Mouse (Mus musculus): ENCODE data around the gene Srsf4. TPM values are rescaled to one million over a fixed set of nuclear protein-coding genes. Genes with fewer than 3 reads are reported as not detected.
A peak's percentile ranks its signal among the peaks of the same experiment; 100 is the strongest.

The Srsf4 gene
- total and polyA plus RNA-seq, 3 experiments: 14.5 to 105 (median 47.2) TPM

- Histone ChIP-seq H3K79me2 (replicated peaks; ENCODE audit: control insufficient read depth, extremely low read depth, insufficient read depth, poor library complexity, severe bottlenecking) (peaks cover 52% of the 10 kb centered on the region), H3K27me3 (replicated peaks) (no peaks in the 10 kb centered on the region), H3K4me1 (ENCODE audit: control insufficient read depth in 1 of 2, insufficient read depth in 2 of 2) (peaks cover 9 to 43% of the 10 kb centered on the region in 2 experiments), H3K4me2 (ENCODE audit: insufficient read depth, low read depth, poor library complexity, severe bottlenecking) (peak overlapping the region; percentile 93), H3K27ac (ENCODE audit: insufficient read depth, low read depth) (peak overlapping the region; percentile 86), H3K4me3 (replicated peaks in 1 of 3; ENCODE audit: low read depth in 2 of 3, low read length in 2 of 3, poor library complexity in 1 of 3) (peak overlapping the region; percentile 78 to 89 (median 84)), H3K9me3 (replicated peaks; ENCODE audit: low read length) (no peaks in the 10 kb centered on the region), H3K9ac (ENCODE audit: insufficient read depth, low read depth) (peak overlapping the region; percentile 99), H3K36me3 (replicated peaks in 1 of 2; ENCODE audit: control insufficient read depth in 1 of 2, insufficient read depth in 1 of 2, low read length in 1 of 2) (peaks cover 1 to 32% of the 10 kb centered on the region in 2 experiments)
- no peak for DNase-seq (ENCODE audit: extremely low read depth)
- in situ Hi-C loops (cut with MboI; ENCODE audit: low pct_ligation_motif_present, low pct_unique_long_range_greater_than_20kb, low sequenced_read_pairs): no loop called here
- TF ChIP-seq MAZ (IDR thresholded peaks at IDR 0.05; ENCODE audit: low read depth, low read length) (peak; percentile 55; the same call in 1 of the 2 replicates), MYC (IDR thresholded peaks at IDR 0.05; ENCODE audit: low read depth, low read length) (no peak)
- dilution Hi-C loops (cut with MboI; ENCODE audit: extremely low pct_ligation_motif_present, extremely low pct_unique_long_range_greater_than_20kb, low sequenced_read_pairs): no loop called here
These were observed 1.1 kb downstream of the Srsf4 start for GRCm38 (mm10) chr4:131874567-131874966.

GRCm38 (mm10) chr4:131875242-131875641 is 1.8 kb downstream of the Srsf4 start:
- no peak overlapping the region for H3K27ac ChIP-seq (ENCODE audit: insufficient read depth, low read depth)
- peaks cover 0 to 28% of the 10 kb centered on the region in 2 experiments for H3K36me3 ChIP-seq (replicated peaks in 1 of 2; ENCODE audit: control insufficient read depth in 1 of 2, insufficient read depth in 1 of 2, low read length in 1 of 2)
- no peaks in the 10 kb centered on the region for H3K9me3 ChIP-seq (replicated peaks; ENCODE audit: low read length)
- H3K9ac ChIP-seq (ENCODE audit: insufficient read depth, low read depth): peak overlapping the region; percentile 99
- H3K79me2 ChIP-seq (replicated peaks; ENCODE audit: control insufficient read depth, extremely low read depth, insufficient read depth, poor library complexity, severe bottlenecking): peaks cover 59% of the 10 kb centered on the region
- TF ChIP-seq PAX5 (IDR thresholded peaks at IDR 0.05; ENCODE audit: low read length) (no peak), ETS1 (conservative IDR thresholded peaks at IDR 0.05; ENCODE audit: low read depth, low read length) (no peak), MEF2A (IDR thresholded peaks at IDR 0.05; ENCODE audit: borderline replicate concordance, low read depth, low read length) (no peak), NRF1 (IDR thresholded peaks at IDR 0.05; ENCODE audit: low read depth, low read length) (no peak), IRF4 (IDR thresholded peaks at IDR 0.05; ENCODE audit: low read depth, low read length) (no peak), USF1 (IDR thresholded peaks at IDR 0.05; ENCODE audit: low read depth, low read length) (no peak), RAD21 (IDR thresholded peaks at IDR 0.05; ENCODE audit: low read depth, low read length) (no peak), JUN (IDR thresholded peaks at IDR 0.05; ENCODE audit: insufficient read depth, low read depth, low read length) (no peak)
- peak overlapping the region; percentile 93 for H3K4me2 ChIP-seq (ENCODE audit: insufficient read depth, low read depth, poor library complexity, severe bottlenecking)
- H3K4me1 ChIP-seq (ENCODE audit: control insufficient read depth in 1 of 2, insufficient read depth in 2 of 2): peaks cover 9 to 50% of the 10 kb centered on the region in 2 experiments
- no peaks in the 10 kb centered on the region for H3K27me3 ChIP-seq (replicated peaks)
- DNase-seq (ENCODE audit: extremely low read depth): peak; percentile 41
- in situ Hi-C loops (cut with MboI; ENCODE audit: low pct_ligation_motif_present, low pct_unique_long_range_greater_than_20kb, low sequenced_read_pairs) (no loop called here), dilution Hi-C loops (cut with MboI; ENCODE audit: extremely low pct_ligation_motif_present, extremely low pct_unique_long_range_greater_than_20kb, low sequenced_read_pairs) (no loop called here)
- H3K4me3 ChIP-seq (replicated peaks in 1 of 3; ENCODE audit: low read depth in 2 of 3, low read length in 2 of 3, poor library complexity in 1 of 3): peak overlapping the region; percentile 78 to 89 (median 84)

- peaks cover 9 to 57% of the 10 kb centered on the region in 2 experiments for H3K4me1 ChIP-seq (ENCODE audit: control insufficient read depth in 1 of 2, insufficient read depth in 2 of 2)
- H3K9me3 ChIP-seq (replicated peaks; ENCODE audit: low read length): no peaks in the 10 kb centered on the region
- H3K27ac ChIP-seq (ENCODE audit: insufficient read depth, low read depth): no peak overlapping the region
- no peaks in the 10 kb centered on the region for H3K27me3 ChIP-seq (replicated peaks)
- no peak for DNase-seq (ENCODE audit: extremely low read depth)
- H3K4me3 ChIP-seq (replicated peaks in 1 of 3; ENCODE audit: low read depth in 2 of 3, low read length in 2 of 3, poor library complexity in 1 of 3): no peak overlapping the region
- peaks cover 0 to 20% of the 10 kb centered on the region in 2 experiments for H3K36me3 ChIP-seq (replicated peaks in 1 of 2; ENCODE audit: control insufficient read depth in 1 of 2, insufficient read depth in 1 of 2, low read length in 1 of 2)
- dilution Hi-C loops (cut with MboI; ENCODE audit: extremely low pct_ligation_motif_present, extremely low pct_unique_long_range_greater_than_20kb, low sequenced_read_pairs) (no loop called here), in situ Hi-C loops (cut with MboI; ENCODE audit: low pct_ligation_motif_present, low pct_unique_long_range_greater_than_20kb, low sequenced_read_pairs) (no loop called here)
- H3K79me2 ChIP-seq (replicated peaks; ENCODE audit: control insufficient read depth, extremely low read depth, insufficient read depth, poor library complexity, severe bottlenecking): peaks cover 74% of the 10 kb centered on the region
- H3K4me2 ChIP-seq (ENCODE audit: insufficient read depth, low read depth, poor library complexity, severe bottlenecking): peak overlapping the region; percentile 30; the same call in 1 of the 2 replicates
- TF ChIP-seq MAX (IDR thresholded peaks at IDR 0.05; ENCODE audit: low read length): no peak
- TF ChIP-seq SMC3 (IDR thresholded peaks at IDR 0.05; ENCODE audit: low read depth, low read length): no peak
- TF ChIP-seq MYC (IDR thresholded peaks at IDR 0.05; ENCODE audit: low read depth, low read length): no peak
- no peak for TF ChIP-seq CHD2 (IDR thresholded peaks at IDR 0.05; ENCODE audit: low read length)
- TF ChIP-seq USF1 (IDR thresholded peaks at IDR 0.05; ENCODE audit: low read depth, low read length): no peak
- no peak for TF ChIP-seq NELFE (IDR thresholded peaks at IDR 0.05; ENCODE audit: low read depth, low read length)
- TF ChIP-seq HCFC1 (IDR thresholded peaks at IDR 0.05; ENCODE audit: low read depth, low read length): no peak
- TF ChIP-seq TBP (conservative IDR thresholded peaks at IDR 0.05; ENCODE audit: low read depth, low read length): no peak
- no peak for TF ChIP-seq ZKSCAN1 (IDR thresholded peaks at IDR 0.05; ENCODE audit: borderline replicate concordance, low read depth, low read length)
- H3K9ac ChIP-seq (ENCODE audit: insufficient read depth, low read depth): no peak overlapping the region
These were observed 3.4 kb downstream of the Srsf4 start for GRCm38 (mm10) chr4:131876836-131877235.
